Mouse (Mus musculus) G1E (cell line): ENCODE measurements around the gene Slc25a28. TPM values are rescaled to one million over a fixed set of nuclear protein-coding genes. Genes with fewer than 3 reads are reported as not detected.

Experiments
- ATAC-seq: 2 replicates; pipeline ENCODE4 v1.8.0; 2016; ENCODE audit warnings: mild to moderate bottlenecking; ENCODE audit not compliant: insufficient number of reproducible peaks, poor library complexity, low FRiP score, severe bottlenecking; ENCODE audit errors: extremely low read depth
- DNase-seq: peaks from one replicate; pipeline ENCODE4 v3.0.0; 2012; ENCODE audit warnings: low spot score
- H3K27me3 ChIP-seq: 2 replicates; pipeline ENCODE4 v1.6.1; 2012; ENCODE audit warnings: mild to moderate bottlenecking, low read length, inconsistent platforms; ENCODE audit not compliant: insufficient read depth
- H3K36me3 ChIP-seq: replicated peaks from 2 replicates; pipeline ENCODE3; 2012; ENCODE audit warnings: mild to moderate bottlenecking, inconsistent platforms
- H3K4me1 ChIP-seq: 2 replicates; pipeline ENCODE4 v1.6.1; 2012; ENCODE audit warnings: low read depth, low read length, inconsistent platforms, mixed read lengths; ENCODE audit not compliant: insufficient read depth
- H3K4me3 ChIP-seq: 2 replicates; pipeline ENCODE4 v1.5.1; 2012; ENCODE audit warnings: low read depth, mild to moderate bottlenecking, inconsistent platforms, low read length, moderate library complexity, mixed read lengths
- H3K9me3 ChIP-seq: replicated peaks from 2 replicates; pipeline ENCODE4 v1.6.1; 2012; ENCODE audit warnings: inconsistent platforms
- CTCF ChIP-seq: IDR thresholded peaks from 2 replicates; pipeline ENCODE4 v1.5.1; 2012; ENCODE audit warnings: low read depth, low read length, inconsistent platforms, mixed read lengths
- GATA1 ChIP-seq: IDR thresholded peaks from 2 replicates; pipeline ENCODE4 v1.6.1; 2012; ENCODE audit warnings: borderline replicate concordance, low read length, inconsistent platforms, mixed read lengths
- GATA2 ChIP-seq: IDR thresholded peaks from 2 replicates; pipeline ENCODE4 v1.6.1; 2012; ENCODE audit warnings: low read depth, low read length, inconsistent platforms, borderline replicate concordance
- POLR2AphosphoS5 ChIP-seq: IDR thresholded peaks from 2 replicates; pipeline ENCODE4 v1.6.1; 2012; ENCODE audit warnings: low read depth, low read length, inconsistent platforms; ENCODE audit not compliant: insufficient replicate concordance
- TAL1 ChIP-seq: conservative IDR thresholded peaks from 2 replicates; pipeline ENCODE4 v1.6.1; 2012; ENCODE audit warnings: low read depth, low read length, inconsistent platforms, mixed read lengths
- polyA plus RNA-seq: library from polyadenylated mRNA; stranded (reverse); fragments of >175 nt; gene quantifications from 2 replicates; pipeline ENCODE4 v1.2.3, GENCODE M21; 2012
- total RNA-seq, 2 experiments: library from RNA; stranded (forward) in 1 of 2; stranded (reverse) in 1 of 2; fragments of 200-1000 nt in 1 of 2; fragments of >200 nt in 1 of 2; fragmentation: Nextera tagmentation in 1 of 2; gene quantifications; 2 replicates each; pipeline ENCODE4 v1.2.3; 2014 to 2017

Gene Slc25a28
- total and polyA plus RNA-seq, 3 experiments = 31.5 to 52.3 (median 32.2) TPM

DNA sequence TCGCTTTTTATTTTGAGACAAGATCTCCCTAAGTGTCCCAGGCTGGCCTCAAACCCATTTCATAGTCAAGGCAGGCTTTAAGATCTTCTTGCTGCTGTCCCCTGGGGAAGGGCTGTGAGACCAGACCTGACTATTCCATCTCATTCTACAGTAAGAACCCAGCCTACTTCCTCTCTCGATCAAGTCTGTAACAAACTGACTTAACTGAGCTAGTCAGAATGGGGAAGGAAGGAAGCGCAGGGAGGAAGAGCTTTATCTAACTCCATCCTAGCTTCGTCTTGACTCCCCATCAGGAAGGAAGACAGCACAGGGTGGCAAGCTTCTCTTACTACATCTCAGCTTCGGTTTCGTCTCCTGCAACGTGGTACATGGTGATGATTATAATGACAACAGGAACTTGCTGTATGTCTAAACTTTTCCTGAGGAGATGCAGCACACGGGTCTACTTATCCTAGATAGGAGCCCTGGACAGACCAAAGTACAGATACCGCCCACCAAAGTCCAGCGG is 4.8 kb upstream of the Slc25a28 start:
- Histone ChIP-seq H3K36me3 (no peaks in the 10 kb centered on the region), H3K4me3 (no peak overlapping the region), H3K9me3 (no peaks in the 10 kb centered on the region), H3K4me1 (peaks cover 30% of the 10 kb centered on the region), H3K27me3 (peaks cover 13% of the 10 kb centered on the region; the same call in 1 of the 2 replicates)
- DNase-seq = no peak
- TF ChIP-seq POLR2AphosphoS5 (no peak), CTCF (no peak), GATA2 (no peak), TAL1 (no peak), GATA1 (no peak)
- ATAC-seq = no peak

DNA sequence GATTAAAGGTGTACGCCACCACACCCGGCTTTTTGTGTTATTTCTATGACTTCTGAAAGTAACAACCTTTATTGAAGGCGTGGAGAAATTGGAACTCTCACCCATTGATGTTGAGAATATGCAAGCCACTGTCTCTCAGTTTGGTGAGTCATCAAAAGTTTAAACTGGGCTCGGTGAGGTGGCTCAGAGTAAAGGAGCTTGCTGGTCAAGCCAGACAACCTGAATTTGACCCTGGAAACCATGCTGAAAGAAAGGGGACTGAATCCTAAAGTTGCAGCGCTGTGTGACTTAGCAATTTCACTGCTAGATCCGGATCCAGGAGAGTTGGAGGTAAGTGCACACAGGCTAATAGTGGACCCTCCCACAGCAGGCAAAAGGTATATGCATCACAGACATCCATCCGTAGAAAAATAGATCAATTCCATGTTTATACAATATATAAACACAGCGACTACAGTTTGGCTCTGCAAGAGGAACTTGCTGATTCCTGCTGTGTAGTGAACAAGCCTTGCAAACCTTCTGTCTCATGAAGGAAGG is 3.9 kb upstream of the Slc25a28 start:
- no peak for TF ChIP-seq POLR2AphosphoS5
- no peaks in the 10 kb centered on the region for H3K36me3 ChIP-seq
- peaks cover 7% of the 10 kb centered on the region; the same call in 1 of the 2 replicates for H3K27me3 ChIP-seq
- no peak overlapping the region for H3K4me3 ChIP-seq
- H3K4me1 ChIP-seq = peaks cover 31% of the 10 kb centered on the region
- no peak for ATAC-seq
- DNase-seq = no peak
- no peaks in the 10 kb centered on the region for H3K9me3 ChIP-seq

GRCm38 (mm10) chr19:43675525-43676400 is 1.1 kb upstream of the Slc25a28 start:
- TF ChIP-seq GATA1 = no peak
- TF ChIP-seq TAL1 = no peak
- no peak for TF ChIP-seq GATA2
- no peak for TF ChIP-seq POLR2AphosphoS5
- no peak for TF ChIP-seq CTCF
- peaks cover 48% of the 10 kb centered on the region for H3K4me1 ChIP-seq
- DNase-seq (no peak), ATAC-seq (no peak)
- peak overlapping the region; percentile 97 for H3K4me3 ChIP-seq
- H3K9me3 ChIP-seq = no peaks in the 10 kb centered on the region
- H3K36me3 ChIP-seq = peaks cover 17% of the 10 kb centered on the region
- no peaks in the 10 kb centered on the region for H3K27me3 ChIP-seq

DNA sequence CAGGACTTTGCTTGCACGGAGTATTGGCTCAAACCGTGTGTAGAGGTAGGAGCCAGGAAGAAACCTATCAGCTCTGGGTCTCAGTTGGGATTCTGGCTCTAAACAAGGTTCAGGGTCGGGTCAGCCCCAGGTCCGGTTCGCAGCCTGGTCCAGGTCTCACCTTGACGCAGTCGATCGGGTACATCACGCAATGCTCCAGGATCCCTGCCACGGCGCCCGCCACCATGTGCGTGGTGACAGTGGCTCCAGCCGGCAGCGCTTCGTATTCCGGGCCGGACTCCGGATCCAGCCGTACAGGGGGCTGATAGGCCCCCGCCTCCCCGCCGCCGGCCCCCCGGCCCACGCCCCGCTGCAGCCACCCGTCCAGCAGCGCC is 378 bp downstream of the Slc25a28 start:
- TF ChIP-seq GATA2 (no peak), TAL1 (no peak), GATA1 (no peak), POLR2AphosphoS5 (no peak), CTCF (no peak)
- H3K27me3 ChIP-seq = no peaks in the 10 kb centered on the region
- peaks cover 30% of the 10 kb centered on the region for H3K36me3 ChIP-seq
- ATAC-seq = no peak
- H3K9me3 ChIP-seq = no peaks in the 10 kb centered on the region
- DNase-seq = peak; percentile 29
- H3K4me1 ChIP-seq = peaks cover 40% of the 10 kb centered on the region
- peak overlapping the region; percentile 97 for H3K4me3 ChIP-seq

GRCm38 (mm10) chr19:43673513-43674315 is 967 bp downstream of the Slc25a28 start:
- DNase-seq = no peak
- peaks cover 35% of the 10 kb centered on the region for H3K4me1 ChIP-seq
- peaks cover 35% of the 10 kb centered on the region for H3K36me3 ChIP-seq
- H3K9me3 ChIP-seq = no peaks in the 10 kb centered on the region
- peak overlapping the region; percentile 97 for H3K4me3 ChIP-seq
- TF ChIP-seq CTCF = no peak
- no peak for TF ChIP-seq GATA1
- TF ChIP-seq POLR2AphosphoS5 = no peak
- no peak for TF ChIP-seq GATA2
- no peak for TF ChIP-seq TAL1
- no peak for ATAC-seq
- no peaks in the 10 kb centered on the region for H3K27me3 ChIP-seq

DNA sequence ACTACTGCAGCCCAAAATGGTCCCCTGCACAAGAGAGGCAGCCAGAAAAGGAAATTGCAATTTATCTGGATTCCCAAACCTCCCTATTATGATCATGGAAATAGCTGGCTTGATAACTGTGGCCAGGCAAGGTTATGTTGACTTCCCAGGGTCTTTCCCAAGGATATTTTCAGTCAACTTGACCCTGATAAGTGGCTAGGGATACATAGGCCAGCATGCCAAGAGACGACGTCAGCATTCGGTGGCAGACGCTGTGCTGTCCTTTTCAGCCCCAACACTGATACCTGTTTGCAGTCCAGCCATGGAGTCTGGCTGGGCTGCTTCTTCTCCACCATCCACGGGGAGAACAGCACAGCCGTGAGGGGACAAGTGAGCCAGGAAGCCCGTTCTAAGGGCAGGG is 3.6 kb downstream of the Slc25a28 start:
- TF ChIP-seq GATA2 (no peak), GATA1 (no peak), POLR2AphosphoS5 (no peak), CTCF (no peak), TAL1 (no peak)
- no peaks in the 10 kb centered on the region for H3K27me3 ChIP-seq
- peaks cover 26% of the 10 kb centered on the region for H3K4me1 ChIP-seq
- peaks cover 60% of the 10 kb centered on the region for H3K36me3 ChIP-seq
- H3K4me3 ChIP-seq = no peak overlapping the region
- ATAC-seq (no peak), DNase-seq (no peak)
- no peaks in the 10 kb centered on the region for H3K9me3 ChIP-seq
